Mouse (Mus musculus) E14TG2a.4 (cell line): Measurements from ENCODE around the gene Asic4.

Experiments used
- CTCF ChIP-seq: conservative IDR thresholded peaks from 2 replicates; pipeline ENCODE4 v1.5.1; 2014; ENCODE audit warnings: low read length
- POU5F1 ChIP-seq: IDR thresholded peaks from 2 replicates; pipeline ENCODE4 v1.6.1; 2014; ENCODE audit warnings: low read length, borderline replicate concordance

- TF ChIP-seq CTCF (no peak), POU5F1 (no peak)
Observed at GRCm38 (mm10) chr1:75501905-75502304, 51.7 kb downstream of the Asic4 start.
